Mouse (Mus musculus) G1E (cell line): Measurements from ENCODE around the gene 2310022B05Rik. TPM values are rescaled to one million over a fixed set of nuclear protein-coding genes. Genes with fewer than 3 reads are reported as not detected.

Experiments used
- ATAC-seq: 2 replicates; pipeline ENCODE4 v1.8.0; 2016; ENCODE audit warnings: mild to moderate bottlenecking; ENCODE audit not compliant: insufficient number of reproducible peaks, poor library complexity, low FRiP score, severe bottlenecking; ENCODE audit errors: extremely low read depth
- DNase-seq: peaks from one replicate; pipeline ENCODE4 v3.0.0; 2012; ENCODE audit warnings: low spot score
- H3K27me3 ChIP-seq: 2 replicates; pipeline ENCODE4 v1.6.1; 2012; ENCODE audit warnings: mild to moderate bottlenecking, low read length, inconsistent platforms; ENCODE audit not compliant: insufficient read depth
- H3K36me3 ChIP-seq: replicated peaks from 2 replicates; pipeline ENCODE3; 2012; ENCODE audit warnings: mild to moderate bottlenecking, inconsistent platforms
- H3K4me1 ChIP-seq: 2 replicates; pipeline ENCODE4 v1.6.1; 2012; ENCODE audit warnings: low read depth, low read length, inconsistent platforms, mixed read lengths; ENCODE audit not compliant: insufficient read depth
- H3K4me3 ChIP-seq: 2 replicates; pipeline ENCODE4 v1.5.1; 2012; ENCODE audit warnings: low read depth, mild to moderate bottlenecking, inconsistent platforms, low read length, moderate library complexity, mixed read lengths
- H3K9me3 ChIP-seq: replicated peaks from 2 replicates; pipeline ENCODE4 v1.6.1; 2012; ENCODE audit warnings: inconsistent platforms
- CTCF ChIP-seq: IDR thresholded peaks from 2 replicates; pipeline ENCODE4 v1.5.1; 2012; ENCODE audit warnings: low read depth, low read length, inconsistent platforms, mixed read lengths
- GATA1 ChIP-seq: IDR thresholded peaks from 2 replicates; pipeline ENCODE4 v1.6.1; 2012; ENCODE audit warnings: borderline replicate concordance, low read length, inconsistent platforms, mixed read lengths
- GATA2 ChIP-seq: IDR thresholded peaks from 2 replicates; pipeline ENCODE4 v1.6.1; 2012; ENCODE audit warnings: low read depth, low read length, inconsistent platforms, borderline replicate concordance
- POLR2AphosphoS5 ChIP-seq: IDR thresholded peaks from 2 replicates; pipeline ENCODE4 v1.6.1; 2012; ENCODE audit warnings: low read depth, low read length, inconsistent platforms; ENCODE audit not compliant: insufficient replicate concordance
- TAL1 ChIP-seq: conservative IDR thresholded peaks from 2 replicates; pipeline ENCODE4 v1.6.1; 2012; ENCODE audit warnings: low read depth, low read length, inconsistent platforms, mixed read lengths
- polyA plus RNA-seq: library from polyadenylated mRNA; stranded (reverse); fragments of >175 nt; gene quantifications from 2 replicates; pipeline ENCODE4 v1.2.3, GENCODE M21; 2012
- total RNA-seq, 2 experiments: library from RNA; stranded (forward) in 1 of 2; stranded (reverse) in 1 of 2; fragments of 200-1000 nt in 1 of 2; fragments of >200 nt in 1 of 2; fragmentation: Nextera tagmentation in 1 of 2; gene quantifications; 2 replicates each; pipeline ENCODE4 v1.2.3; 2014 to 2017

Gene 2310022B05Rik
- total and polyA plus RNA-seq, 3 experiments: 5.8 to 26.9 (median 16.8) TPM

DNA sequence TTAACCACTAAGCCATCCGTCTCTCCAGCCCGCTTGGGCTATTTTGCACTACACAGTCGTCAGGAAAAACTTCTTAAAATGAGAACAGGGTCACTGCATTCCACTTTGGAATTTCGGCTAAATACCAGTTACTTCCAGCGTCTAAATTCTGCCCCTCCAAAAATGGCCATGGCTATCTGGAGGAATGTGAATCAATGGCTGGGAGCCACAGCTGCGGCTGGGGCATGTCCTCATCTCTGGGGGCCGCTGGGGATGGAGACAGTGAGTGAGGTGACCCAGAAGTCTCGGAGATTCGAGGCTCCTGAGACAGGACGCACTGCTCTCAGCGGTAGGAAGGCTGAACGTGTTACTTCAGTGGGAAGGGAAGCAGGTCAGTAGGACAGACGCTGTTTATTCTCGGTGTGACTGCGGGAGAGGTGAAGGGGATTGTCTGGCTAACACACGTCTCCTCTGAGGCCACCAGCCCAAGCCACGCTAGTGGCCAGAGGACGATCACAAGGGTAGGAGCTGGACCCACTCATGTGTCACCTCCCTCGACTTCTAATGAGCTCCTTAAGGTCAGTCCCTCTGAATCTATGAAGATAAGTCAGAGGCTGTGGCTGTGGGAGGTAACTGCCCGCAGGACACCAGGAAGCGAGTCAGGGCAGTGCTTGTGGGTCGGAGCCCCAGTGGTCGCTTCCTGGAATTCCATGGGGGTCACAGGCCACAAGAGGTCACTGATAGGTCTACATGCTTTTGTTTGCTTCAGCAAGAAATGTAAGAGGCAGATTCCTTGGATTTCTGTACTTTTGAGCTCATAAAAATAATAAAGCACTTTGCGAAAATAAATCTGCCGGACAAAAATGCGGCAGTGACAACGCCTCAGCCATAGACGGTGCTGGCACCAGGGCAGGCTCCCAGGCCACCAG, 9.3 kb downstream of the 2310022B05Rik start:
- Histone ChIP-seq H3K27me3 (no peaks in the 10 kb centered on the region), H3K36me3 (peaks cover 72% of the 10 kb centered on the region), H3K4me3 (no peak overlapping the region), H3K4me1 (peaks cover 5% of the 10 kb centered on the region; the same call in 1 of the 2 replicates), H3K9me3 (no peaks in the 10 kb centered on the region)
- ATAC-seq: no peak
- TF ChIP-seq GATA2 (no peak), TAL1 (no peak), POLR2AphosphoS5 (no peak), GATA1 (no peak), CTCF (no peak)
- DNase-seq: no peak

DNA sequence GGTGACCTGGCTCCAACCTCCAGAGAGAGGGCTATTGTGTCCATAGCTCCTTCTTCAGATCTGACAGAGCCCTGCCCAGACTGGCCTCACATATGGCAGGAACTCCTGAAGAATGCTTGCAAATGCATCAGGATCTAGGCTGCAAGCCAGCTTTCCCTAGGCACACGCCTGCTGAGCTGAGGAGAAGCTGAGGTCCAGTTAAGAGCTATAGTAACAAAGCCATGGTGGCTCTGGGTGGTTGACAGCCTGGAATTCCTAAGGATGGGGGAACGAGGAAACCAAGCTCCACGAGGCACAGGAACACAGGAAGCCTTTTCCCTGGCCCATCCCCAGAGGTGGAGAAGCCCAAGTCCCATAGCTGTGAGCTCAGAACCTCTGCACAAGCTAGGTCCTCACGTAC, 10.6 kb downstream of the 2310022B05Rik start:
- Histone ChIP-seq H3K27me3 (no peaks in the 10 kb centered on the region), H3K36me3 (peaks cover 70% of the 10 kb centered on the region), H3K4me3 (no peak overlapping the region), H3K4me1 (no peaks in the 10 kb centered on the region), H3K9me3 (no peaks in the 10 kb centered on the region)
- no peak for TF ChIP-seq GATA2
- TF ChIP-seq GATA1: no peak
- no peak for DNase-seq
- no peak for ATAC-seq

GRCm38 (mm10) chr8:124651776-124652175, 11.4 kb downstream of the 2310022B05Rik start:
- DNase-seq: no peak
- no peak for ATAC-seq

DNA sequence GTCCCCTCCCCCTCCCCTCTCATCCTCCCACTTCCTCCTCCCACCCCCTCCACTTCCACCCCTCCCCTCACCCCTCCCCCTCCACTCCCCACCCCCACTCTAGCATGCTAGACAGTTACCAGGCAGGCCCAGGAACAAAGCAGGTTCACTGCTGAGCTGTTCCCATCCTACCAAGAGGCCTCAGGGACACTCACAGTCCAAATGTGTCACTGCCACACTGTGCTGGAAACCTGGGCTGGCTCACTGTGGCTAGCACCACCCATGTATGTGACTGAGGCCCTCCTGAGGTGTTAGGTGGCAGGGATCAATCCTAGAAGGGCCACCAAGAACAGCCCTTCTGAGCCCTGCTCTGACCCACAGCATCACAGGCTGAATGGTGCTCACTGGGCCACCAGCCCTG, 14.9 kb downstream of the 2310022B05Rik start:
- no peaks in the 10 kb centered on the region for H3K27me3 ChIP-seq
- ATAC-seq (no peak), DNase-seq (no peak)
- peaks cover 78% of the 10 kb centered on the region for H3K36me3 ChIP-seq
- H3K4me3 ChIP-seq: no peak overlapping the region
- no peaks in the 10 kb centered on the region for H3K4me1 ChIP-seq
- TF ChIP-seq TAL1: no peak
- TF ChIP-seq GATA2: no peak
- no peak for TF ChIP-seq GATA1
- TF ChIP-seq CTCF: no peak
- no peak for TF ChIP-seq POLR2AphosphoS5
- no peaks in the 10 kb centered on the region for H3K9me3 ChIP-seq

More at GRCm38 (mm10) chr8:124651776-124652175, 11.4 kb downstream of the 2310022B05Rik start:
- no peaks in the 10 kb centered on the region for H3K27me3 ChIP-seq
- peaks cover 72% of the 10 kb centered on the region for H3K36me3 ChIP-seq
- no peaks in the 10 kb centered on the region for H3K4me1 ChIP-seq
- no peaks in the 10 kb centered on the region for H3K9me3 ChIP-seq
- TF ChIP-seq GATA2 (no peak), POLR2AphosphoS5 (no peak), GATA1 (no peak), TAL1 (no peak), CTCF (no peak)
- H3K4me3 ChIP-seq: no peak overlapping the region

DNA sequence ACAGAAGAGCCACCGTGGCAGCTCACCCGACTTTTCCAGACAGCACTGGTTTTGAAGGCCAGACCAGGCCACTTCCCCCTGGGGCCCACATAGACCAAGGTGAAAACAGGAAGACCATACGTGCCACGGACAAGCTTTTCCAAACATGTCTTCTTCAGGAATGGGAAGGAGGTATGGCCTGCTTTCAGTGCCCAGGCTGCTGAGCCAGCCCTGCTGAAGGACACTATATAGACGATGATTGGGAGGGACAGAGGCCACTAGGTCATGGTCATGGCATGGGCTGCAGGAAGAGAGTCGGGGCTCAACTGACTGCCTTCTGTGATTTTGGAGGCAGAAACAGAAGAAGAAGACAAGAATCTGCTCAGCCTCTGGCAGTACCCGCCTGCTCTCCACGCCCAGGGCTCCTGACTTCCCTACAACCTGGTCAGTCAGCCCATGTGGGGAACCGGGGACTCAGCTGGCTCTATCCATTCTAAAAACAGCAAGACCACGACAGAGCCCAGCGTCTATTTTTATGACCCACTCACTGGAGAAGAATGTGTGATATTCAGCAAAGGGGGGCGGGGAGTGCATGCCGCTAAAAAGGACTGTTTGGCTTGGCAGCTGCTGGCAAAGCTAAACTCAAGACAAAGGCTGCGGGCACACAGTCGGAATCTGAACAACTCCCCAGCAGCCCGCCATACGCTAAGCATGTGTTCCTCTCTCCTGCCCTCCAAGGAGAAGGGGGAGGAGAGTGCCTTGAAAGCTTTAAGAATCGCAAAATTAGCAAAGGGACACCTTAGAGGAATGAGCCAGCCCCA, 19.4 kb downstream of the 2310022B05Rik start:
- no peak for TF ChIP-seq CTCF
- no peak for TF ChIP-seq TAL1
- TF ChIP-seq POLR2AphosphoS5: no peak
- TF ChIP-seq GATA1: no peak
- TF ChIP-seq GATA2: no peak
- H3K36me3 ChIP-seq: peaks cover 76% of the 10 kb centered on the region
- DNase-seq (no peak), ATAC-seq (no peak)
- no peaks in the 10 kb centered on the region for H3K9me3 ChIP-seq
- H3K27me3 ChIP-seq: no peaks in the 10 kb centered on the region
- H3K4me3 ChIP-seq: no peak overlapping the region
- H3K4me1 ChIP-seq: no peaks in the 10 kb centered on the region

DNA sequence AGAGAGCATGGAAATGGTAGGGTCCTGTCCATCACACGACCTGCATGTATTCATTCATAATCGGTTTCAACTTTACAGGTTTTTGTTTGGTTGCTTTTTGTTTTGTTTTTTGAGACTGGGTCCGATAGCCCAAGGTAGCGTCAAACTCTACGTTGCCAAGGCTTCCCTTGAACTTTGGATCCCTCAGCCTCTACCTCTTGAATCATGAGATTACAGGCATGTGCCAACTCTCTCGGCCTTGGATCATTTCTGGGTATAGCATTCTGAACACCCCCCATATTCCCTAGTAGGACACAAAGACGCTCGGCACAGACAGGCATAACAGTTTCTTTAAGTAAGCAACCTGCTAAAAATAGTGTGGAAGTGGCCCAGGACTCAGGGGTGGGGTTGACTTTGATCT, 21.6 kb downstream of the 2310022B05Rik start:
- H3K4me1 ChIP-seq: no peaks in the 10 kb centered on the region

More for the DNA sequence above, 21.6 kb downstream of the 2310022B05Rik start:
- no peak for TF ChIP-seq GATA2
- Histone ChIP-seq H3K27me3 (no peaks in the 10 kb centered on the region), H3K4me3 (no peak overlapping the region), H3K36me3 (peaks cover 89% of the 10 kb centered on the region), H3K9me3 (no peaks in the 10 kb centered on the region)
- ATAC-seq (no peak), DNase-seq (no peak)
